Mouse (Mus musculus) spleen, adult 2 months (tissue): ENCODE results near the gene Rapgefl1.

Experiments
- CTCF ChIP-seq: fragments of 200-500 bp; IDR thresholded peaks from 2 replicates; pipeline ENCODE4 v1.5.1; 2011; ENCODE audit warnings: mild to moderate bottlenecking, inconsistent platforms; ENCODE audit not compliant: insufficient read depth, insufficient read length, insufficient replicate concordance; ENCODE audit errors: extremely low read depth
- POLR2A ChIP-seq: fragments of 200-500 bp; IDR thresholded peaks from 2 replicates; pipeline ENCODE4 v1.6.1; 2011; ENCODE audit warnings: low read depth, low read length, inconsistent platforms

- no peak for TF ChIP-seq POLR2A
- TF ChIP-seq CTCF = no peak
These were observed 683 bp downstream of the Rapgefl1 start for GRCm38 (mm10) chr11:98837231-98837704.
